Mouse (Mus musculus): ENCODE measurements around the gene Prcd.

DNA sequence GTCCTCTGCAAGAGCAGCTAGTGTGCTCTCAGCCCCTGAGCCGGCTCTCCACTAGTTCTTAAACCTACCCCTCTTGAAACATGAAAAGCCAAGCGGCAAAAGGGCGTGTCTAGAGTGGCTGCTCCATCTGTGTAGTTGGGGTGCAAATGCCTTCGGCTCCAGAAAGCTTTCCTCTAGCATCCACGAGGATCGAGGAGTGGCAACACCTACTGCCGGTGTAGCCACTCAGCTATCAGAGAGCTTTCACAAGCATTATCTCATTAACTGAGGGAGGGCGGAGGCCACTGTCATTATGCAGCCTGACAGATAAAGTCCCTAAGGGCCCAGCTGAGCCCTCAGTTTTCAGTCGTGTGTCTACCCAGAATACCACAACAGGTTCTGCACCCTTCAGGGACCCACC lies 33.3 kb upstream of the Prcd start:
- TF ChIP-seq CTCF (IDR thresholded peaks at IDR 0.05; ENCODE audit: borderline replicate concordance, insufficient read depth, low read length), result no peak
- no peak for TF ChIP-seq POLR2A (IDR thresholded peaks at IDR 0.05; ENCODE audit: low read depth, low read length)

Measured in embryonic fibroblast, embryonic 13.5 days (primary cell).